Mouse (Mus musculus): Measurements from ENCODE around the gene Zfp346.

GRCm38 (mm10) chr13:55172336-55172770 is 67.2 kb downstream of the Zfp346 start:
- TF ChIP-seq CTCF (conservative IDR thresholded peaks at IDR 0.05; ENCODE audit: low read length) (no peak), NANOG (IDR thresholded peaks at IDR 0.05; ENCODE audit: borderline replicate concordance, low read length) (no peak)

Measured in E14TG2a.4 (cell line).